Mouse (Mus musculus): ENCODE data around the gene Srbd1. TPM values are rescaled to one million over a fixed set of nuclear protein-coding genes. Genes with fewer than 3 reads are reported as not detected.

Srbd1 gene
- total RNA-seq, 2 experiments from 2014 or later = 14.7 to 15.9 TPM

GRCm38 (mm10) chr17:86038211-86038648, 106.7 kb downstream of the Srbd1 start:
- DNase-seq (ENCODE audit: low spot score in 2 of 2) = no peak

- DNase-seq (ENCODE audit: low spot score in 2 of 2) = no peak
Measured at GRCm38 (mm10) chr17:86035576-86035975, 109.4 kb downstream of the Srbd1 start.

- DNase-seq (ENCODE audit: low spot score in 2 of 2) = no peak
Measured at GRCm38 (mm10) chr17:86035146-86035545, 109.8 kb downstream of the Srbd1 start.

- DNase-seq (ENCODE audit: low spot score in 2 of 2) = no peak
Measured at GRCm38 (mm10) chr17:86034641-86035040, 110.3 kb downstream of the Srbd1 start.

GRCm38 (mm10) chr17:86032113-86032714, 112.8 kb downstream of the Srbd1 start:
- no peak for DNase-seq (ENCODE audit: low spot score in 2 of 2)

- DNase-seq (ENCODE audit: low spot score in 2 of 2) = no peak
Measured at GRCm38 (mm10) chr17:86030016-86030415, 115.0 kb downstream of the Srbd1 start.

- no peak for DNase-seq (ENCODE audit: low spot score in 2 of 2)
Measured at GRCm38 (mm10) chr17:86029175-86029574, 115.8 kb downstream of the Srbd1 start.

GRCm38 (mm10) chr17:86027577-86028199, 117.3 kb downstream of the Srbd1 start:
- DNase-seq (ENCODE audit: low spot score in 2 of 2) = no peak

GRCm38 (mm10) chr17:86024589-86024988, 120.4 kb downstream of the Srbd1 start:
- no peak for DNase-seq (ENCODE audit: low spot score in 2 of 2)

- DNase-seq (ENCODE audit: low spot score in 2 of 2) = no peak
Measured at GRCm38 (mm10) chr17:86022366-86022765, 122.6 kb downstream of the Srbd1 start.

- DNase-seq (ENCODE audit: low spot score in 2 of 2) = no peak
Measured at GRCm38 (mm10) chr17:86021815-86022214, 123.2 kb downstream of the Srbd1 start.

- no peak for DNase-seq (ENCODE audit: low spot score in 2 of 2)
Measured at GRCm38 (mm10) chr17:86021231-86021630, 123.7 kb downstream of the Srbd1 start.

GRCm38 (mm10) chr17:86019793-86020192, 125.2 kb downstream of the Srbd1 start:
- no peak for DNase-seq (ENCODE audit: low spot score in 2 of 2)

GRCm38 (mm10) chr17:86014246-86014645, 130.7 kb downstream of the Srbd1 start:
- DNase-seq (ENCODE audit: low spot score in 2 of 2) = no peak

GRCm38 (mm10) chr17:86012576-86012975, 132.4 kb downstream of the Srbd1 start:
- DNase-seq (ENCODE audit: low spot score in 2 of 2) = no peak

GRCm38 (mm10) chr17:86011849-86012248, 133.1 kb downstream of the Srbd1 start:
- DNase-seq (ENCODE audit: low spot score in 2 of 2) = no peak

GRCm38 (mm10) chr17:86008401-86008800, 136.6 kb downstream of the Srbd1 start:
- DNase-seq (ENCODE audit: low spot score in 2 of 2) = no peak

- DNase-seq (ENCODE audit: low spot score in 2 of 2) = no peak
Measured at GRCm38 (mm10) chr17:86002113-86002512, 142.9 kb downstream of the Srbd1 start.

- no peak for DNase-seq (ENCODE audit: low spot score in 2 of 2)
Measured at GRCm38 (mm10) chr17:86001667-86002066, 143.3 kb downstream of the Srbd1 start.

GRCm38 (mm10) chr17:85995727-85996126, 149.2 kb downstream of the Srbd1 start:
- DNase-seq (ENCODE audit: low spot score in 2 of 2) = peak; percentile 30 to 53

GRCm38 (mm10) chr17:85995086-85995485, 149.9 kb downstream of the Srbd1 start:
- DNase-seq (ENCODE audit: low spot score in 2 of 2) = no peak

- no peak for DNase-seq (ENCODE audit: low spot score in 2 of 2)
Measured at GRCm38 (mm10) chr17:85989058-85989769, 155.8 kb downstream of the Srbd1 start.

Measured in left cerebral cortex, adult 18-20 months (tissue).